Mouse (Mus musculus) 416B (cell line): Measurements from ENCODE around the gene Wrnip1.
"Not testable (repeated sequence)": the region's sequence is repeated elsewhere in the genome, so short reads cannot be mapped to it uniquely, and the experiment has no call there.

Experiments used
- DNase-seq: peaks from one replicate; pipeline ENCODE4 v3.0.0; 2011; ENCODE audit warnings: low read depth

Gene Wrnip1

GRCm38 (mm10) chr13:32851967-32852366, 50.1 kb downstream of the Wrnip1 start:
- peak; percentile 85 for DNase-seq

GRCm38 (mm10) chr13:32852539-32852938, 50.7 kb downstream of the Wrnip1 start:
- DNase-seq: no peak

- DNase-seq: no peak
These were observed 51.2 kb downstream of the Wrnip1 start for GRCm38 (mm10) chr13:32853073-32853472.

- DNase-seq: no peak
These were observed 59.0 kb downstream of the Wrnip1 start for GRCm38 (mm10) chr13:32860821-32861220.

- DNase-seq: no peak
These were observed 61.6 kb downstream of the Wrnip1 start for GRCm38 (mm10) chr13:32863456-32863855.

- DNase-seq: not testable (repeated sequence)
These were observed 62.7 kb downstream of the Wrnip1 start for GRCm38 (mm10) chr13:32864529-32864928.

GRCm38 (mm10) chr13:32865591-32865990, 63.8 kb downstream of the Wrnip1 start:
- peak; percentile 46 for DNase-seq

GRCm38 (mm10) chr13:32866484-32866883, 64.6 kb downstream of the Wrnip1 start:
- peak; percentile 83 for DNase-seq

- DNase-seq: no peak
These were observed 65.2 kb downstream of the Wrnip1 start for GRCm38 (mm10) chr13:32867030-32867429.

GRCm38 (mm10) chr13:32868233-32868632, 66.4 kb downstream of the Wrnip1 start:
- peak; percentile 47 for DNase-seq

- no peak for DNase-seq
These were observed 67.0 kb downstream of the Wrnip1 start for GRCm38 (mm10) chr13:32868843-32869242.
